Mouse (Mus musculus) forebrain, embryonic 16.5 days (tissue): Measurements from ENCODE around the gene Hras. TPM values are rescaled to one million over a fixed set of nuclear protein-coding genes. Genes with fewer than 3 reads are reported as not detected.

Experiments used
- ATAC-seq: fragments of 200-750 bp; cut with Nextera tagmentation; 2 replicates; pipeline ENCODE4 v1.8.0; 2017; ENCODE audit warnings: mild to moderate bottlenecking, moderate library complexity
- H3K27ac ChIP-seq: fragments of 300-500 bp; sonication (generic); 2 replicates; pipeline ENCODE4 v1.5.1; 2014; ENCODE audit warnings: low read length, control low read depth
- H3K27me3 ChIP-seq: fragments of 300-500 bp; sonication (generic); replicated peaks from 2 replicates; pipeline ENCODE4 v1.6.1; 2014; ENCODE audit warnings: low read length; ENCODE audit not compliant: control insufficient read depth, insufficient read depth
- H3K36me3 ChIP-seq: fragments of 300-500 bp; sonication (generic); 2 replicates; pipeline ENCODE4 v1.6.1; 2014; ENCODE audit not compliant: control insufficient read depth, insufficient read depth
- H3K4me1 ChIP-seq: fragments of 300-500 bp; sonication (generic); replicated peaks from 2 replicates; pipeline ENCODE4 v1.6.1; 2014; ENCODE audit warnings: low read length; ENCODE audit not compliant: control insufficient read depth, insufficient read depth
- H3K4me2 ChIP-seq: fragments of 300-500 bp; sonication (generic); 2 replicates; pipeline ENCODE4 v1.6.1; 2014; ENCODE audit warnings: mild to moderate bottlenecking, low read length, control low read depth
- H3K4me3 ChIP-seq: fragments of 300-500 bp; sonication (generic); replicated peaks from 2 replicates; pipeline ENCODE4 v1.5.1; 2014; ENCODE audit warnings: mild to moderate bottlenecking, low read length, control low read depth
- H3K9ac ChIP-seq: fragments of 300-500 bp; sonication (generic); replicated peaks from 2 replicates; pipeline ENCODE4 v1.6.1; 2014; ENCODE audit warnings: low read depth, low read length, control low read depth
- H3K9me3 ChIP-seq: fragments of 300-500 bp; sonication (generic); 2 replicates; pipeline ENCODE4 v1.6.1; 2016; ENCODE audit warnings: low read length; ENCODE audit not compliant: control insufficient read depth
- WGBS: fragments of 180-500 bp; shearing (Covaris S2); extraction: QIAGEN DNeasy Blood & Tissue Kit; methylation state at CpG from one replicate; pipeline ENCODE4 v1.1.7; 2014; 5-methylcytosine and 5-hydroxymethylcytosine counted together
- polyA plus RNA-seq: library from polyadenylated mRNA; unstranded; fragments of >200 nt; fragmentation: Nextera tagmentation; extraction: Ambion mirVana; gene quantifications from 2 replicates; pipeline ENCODE4 v1.2.1, GENCODE M21; 2015

The Hras gene
- polyA plus RNA-seq, 1 experiment from 2014 or later = 113 TPM

DNA sequence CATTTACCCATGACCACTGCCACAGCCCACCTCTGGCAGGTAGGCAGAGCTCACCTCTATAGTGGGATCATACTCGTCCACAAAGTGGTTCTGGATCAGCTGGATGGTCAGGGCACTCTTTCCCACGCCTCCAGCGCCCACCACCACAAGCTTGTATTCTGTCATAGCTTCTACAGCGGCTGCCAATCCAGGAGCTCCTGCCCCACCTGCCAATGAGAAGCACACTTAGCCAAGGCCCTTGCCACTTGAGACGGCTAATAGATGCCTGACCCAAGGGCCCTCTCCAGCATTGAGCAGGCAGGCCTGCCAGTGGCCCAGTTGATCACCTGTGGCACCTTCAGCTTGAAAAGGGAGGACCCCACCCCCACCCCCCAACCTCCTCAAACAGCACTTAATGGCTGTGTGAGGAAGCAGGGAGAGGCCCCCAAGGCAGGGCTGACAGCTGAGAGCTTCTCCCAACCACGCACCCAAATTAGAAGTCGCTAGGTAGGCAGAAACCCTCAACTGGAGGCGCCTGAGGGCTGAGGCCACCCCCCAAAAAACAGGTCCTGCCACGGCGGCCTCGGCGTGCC is 943 bp downstream of the Hras start:
- 23% methylated on average over 12 of the region's 12 CpGs for WGBS
- peak overlapping the region; percentile 93 for H3K4me2 ChIP-seq
- H3K9ac ChIP-seq = peak overlapping the region; percentile 96
- no peak overlapping the region; the same call in 1 of the 2 replicates for H3K27ac ChIP-seq
- H3K27me3 ChIP-seq = no peaks in the 10 kb centered on the region
- ATAC-seq = no peak
- no peaks in the 10 kb centered on the region for H3K9me3 ChIP-seq
- peaks cover 22% of the 10 kb centered on the region for H3K36me3 ChIP-seq
- H3K4me3 ChIP-seq = peak overlapping the region; percentile 88
- peaks cover 20% of the 10 kb centered on the region for H3K4me1 ChIP-seq

GRCm38 (mm10) chr7:141191796-141192685 is 1.8 kb downstream of the Hras start:
- H3K4me1 ChIP-seq = peaks cover 20% of the 10 kb centered on the region
- no peak overlapping the region for H3K9ac ChIP-seq
- H3K9me3 ChIP-seq = no peaks in the 10 kb centered on the region
- H3K4me3 ChIP-seq = no peak overlapping the region
- H3K36me3 ChIP-seq = peaks cover 22% of the 10 kb centered on the region
- no peak overlapping the region for H3K27ac ChIP-seq
- WGBS = 90% methylated on average over 24 of the region's 24 CpGs
- H3K4me2 ChIP-seq = peak overlapping the region; percentile 93
- ATAC-seq = no peak
- H3K27me3 ChIP-seq = no peaks in the 10 kb centered on the region

GRCm38 (mm10) chr7:141191036-141191435 is 2.8 kb downstream of the Hras start:
- H3K27ac ChIP-seq = no peak overlapping the region
- H3K4me1 ChIP-seq = peaks cover 20% of the 10 kb centered on the region
- WGBS = 89% methylated on average over 14 of the region's 14 CpGs
- H3K9ac ChIP-seq = no peak overlapping the region
- H3K4me2 ChIP-seq = no peak overlapping the region
- no peak for ATAC-seq
- H3K36me3 ChIP-seq = peaks cover 22% of the 10 kb centered on the region
- no peaks in the 10 kb centered on the region for H3K9me3 ChIP-seq
- no peak overlapping the region for H3K4me3 ChIP-seq
- no peaks in the 10 kb centered on the region for H3K27me3 ChIP-seq

- no peak for ATAC-seq
- no peak overlapping the region for H3K9ac ChIP-seq
- H3K9me3 ChIP-seq = no peaks in the 10 kb centered on the region
- H3K4me1 ChIP-seq = peaks cover 16% of the 10 kb centered on the region
- no peak overlapping the region for H3K27ac ChIP-seq
- H3K4me2 ChIP-seq = no peak overlapping the region
- H3K27me3 ChIP-seq = no peaks in the 10 kb centered on the region
- H3K36me3 ChIP-seq = peaks cover 22% of the 10 kb centered on the region
- WGBS = 98% methylated on average over 3 of the region's 3 CpGs
- no peak overlapping the region for H3K4me3 ChIP-seq
Observed at GRCm38 (mm10) chr7:141190220-141190619, 3.6 kb downstream of the Hras start.

- H3K36me3 ChIP-seq = peaks cover 22% of the 10 kb centered on the region
- no peak overlapping the region for H3K9ac ChIP-seq
- H3K4me3 ChIP-seq = no peak overlapping the region
- 94% methylated on average over 3 of the region's 3 CpGs for WGBS
- no peak overlapping the region for H3K27ac ChIP-seq
- no peak for ATAC-seq
- H3K4me1 ChIP-seq = peaks cover 10% of the 10 kb centered on the region
- no peaks in the 10 kb centered on the region for H3K9me3 ChIP-seq
- H3K27me3 ChIP-seq = no peaks in the 10 kb centered on the region
- no peak overlapping the region for H3K4me2 ChIP-seq
Observed at GRCm38 (mm10) chr7:141188733-141189132, 5.1 kb downstream of the Hras start.

DNA sequence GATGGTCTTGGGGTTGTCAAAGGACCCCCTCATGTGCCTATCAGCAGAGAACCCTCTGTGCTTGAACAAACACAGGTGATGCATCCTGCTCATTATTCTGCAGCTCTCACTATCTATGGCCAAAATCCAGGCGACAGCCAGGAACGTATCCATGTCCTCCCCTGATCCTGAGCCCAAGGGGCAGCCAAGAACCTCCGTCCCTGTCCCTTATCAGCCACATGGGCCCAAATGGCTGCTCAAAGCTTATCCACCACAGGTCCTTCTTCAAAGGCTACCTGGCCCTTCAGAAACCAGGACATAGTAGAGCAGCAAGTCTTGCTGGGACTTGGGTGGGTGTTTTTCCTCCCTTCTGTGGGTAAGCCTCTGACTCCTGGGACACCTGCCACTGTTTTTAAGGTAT is 5.6 kb downstream of the Hras start:
- Histone ChIP-seq H3K4me3 (no peak overlapping the region), H3K27me3 (no peaks in the 10 kb centered on the region), H3K36me3 (peaks cover 22% of the 10 kb centered on the region), H3K9me3 (no peaks in the 10 kb centered on the region), H3K27ac (no peak overlapping the region), H3K4me2 (no peak overlapping the region), H3K4me1 (peaks cover 9% of the 10 kb centered on the region), H3K9ac (no peak overlapping the region)
- ATAC-seq = no peak
- WGBS = 82% methylated on average over 3 of the region's 3 CpGs

DNA sequence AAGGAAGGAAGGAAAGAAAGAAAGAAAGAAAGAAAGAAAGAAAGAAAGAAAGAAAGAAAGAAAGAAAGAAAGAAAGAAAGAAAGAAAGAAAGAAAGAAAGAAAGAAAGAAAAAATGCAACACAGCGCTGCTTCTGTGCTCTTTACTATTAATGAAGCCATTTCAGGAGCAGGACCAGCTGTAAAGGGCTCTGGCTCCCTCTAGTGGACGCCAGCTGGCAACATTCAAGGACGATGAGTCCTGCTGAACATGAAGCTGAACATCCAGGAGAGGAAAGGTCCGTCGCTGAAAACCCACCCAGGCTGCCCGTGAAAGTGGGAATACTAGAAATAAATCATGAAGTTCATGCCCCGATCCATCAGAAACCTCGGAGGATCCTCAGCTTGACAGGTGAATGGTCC is 17.6 kb downstream of the Hras start:
- H3K4me3 ChIP-seq = no peak overlapping the region
- no peak overlapping the region for H3K27ac ChIP-seq
- peaks cover 11% of the 10 kb centered on the region for H3K4me1 ChIP-seq
- no peaks in the 10 kb centered on the region for H3K9me3 ChIP-seq
- ATAC-seq = no peak
- H3K9ac ChIP-seq = 0 out of 2 replicates have a peak overlapping the region, but pooled peaks have one; percentile 25
- H3K4me2 ChIP-seq = no peak overlapping the region
- WGBS = 3% methylated on average over 8 of the region's 8 CpGs
- H3K36me3 ChIP-seq = no peaks in the 10 kb centered on the region
- H3K27me3 ChIP-seq = no peaks in the 10 kb centered on the region

GRCm38 (mm10) chr7:141175068-141175467 is 18.7 kb downstream of the Hras start:
- H3K27ac ChIP-seq = no peak overlapping the region
- no peak for ATAC-seq
- H3K9ac ChIP-seq = no peak overlapping the region
- no peak overlapping the region for H3K4me2 ChIP-seq
- no peaks in the 10 kb centered on the region for H3K36me3 ChIP-seq
- no peaks in the 10 kb centered on the region for H3K9me3 ChIP-seq
- no peak overlapping the region for H3K4me3 ChIP-seq
- WGBS = 86% methylated on average over 4 of the region's 4 CpGs
- H3K4me1 ChIP-seq = peaks cover 11% of the 10 kb centered on the region
- H3K27me3 ChIP-seq = no peaks in the 10 kb centered on the region

DNA sequence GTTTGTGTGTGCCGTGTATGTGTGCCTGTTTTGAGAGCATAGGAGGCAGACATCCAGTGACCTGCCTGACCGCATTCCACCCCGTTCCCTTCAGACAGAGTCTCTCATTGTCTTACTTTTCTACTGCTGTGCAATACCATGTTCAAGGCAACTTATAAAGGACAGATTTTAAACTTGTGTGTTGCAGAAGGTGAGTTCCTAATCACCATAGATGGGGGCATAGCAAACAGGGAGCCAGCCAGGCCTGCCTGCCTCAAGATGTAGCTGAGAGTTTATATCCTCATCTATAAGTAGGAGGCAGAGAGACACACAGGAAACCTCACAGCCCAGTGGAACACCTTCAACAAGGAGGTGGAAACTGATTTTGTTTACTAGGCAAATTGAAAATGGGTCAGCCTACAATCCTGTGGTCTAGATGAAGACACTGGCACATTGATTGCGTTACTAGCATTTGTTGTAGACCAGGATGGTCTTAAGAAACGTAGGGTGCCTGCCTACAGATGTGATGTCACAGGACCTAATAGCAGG is 20.4 kb downstream of the Hras start:
- Histone ChIP-seq H3K9ac (peak overlapping the region; percentile 64), H3K4me1 (peaks cover 16% of the 10 kb centered on the region), H3K4me2 (peak overlapping the region; percentile 87), H3K36me3 (no peaks in the 10 kb centered on the region), H3K9me3 (no peaks in the 10 kb centered on the region), H3K27me3 (no peaks in the 10 kb centered on the region), H3K27ac (peak overlapping the region; percentile 86), H3K4me3 (peak overlapping the region; percentile 47)
- whole genome bisulfite sequencing = 85% methylated on average over 5 of the region's 5 CpGs
- no peak for ATAC-seq
